Mouse (Mus musculus): Measurements from ENCODE around the gene Brd7.

DNA sequence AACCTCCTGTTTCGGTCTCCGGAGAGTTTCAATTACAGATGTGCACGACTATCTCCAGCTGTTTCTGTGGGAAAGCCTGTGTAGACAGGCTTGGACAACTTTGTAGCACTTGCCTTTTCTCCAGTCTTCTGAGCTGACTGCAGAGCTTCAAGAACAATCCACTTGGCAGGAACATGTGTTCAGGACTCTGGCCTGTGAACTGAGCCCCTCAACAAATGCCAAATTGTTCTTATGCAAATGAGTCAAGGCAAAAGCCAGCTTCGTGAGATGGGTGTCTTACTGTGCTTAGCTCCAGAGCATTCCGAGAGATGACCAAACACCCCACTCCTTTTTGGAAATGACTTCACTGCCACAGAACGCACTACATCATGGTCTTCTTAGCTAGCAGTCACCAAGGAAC lies 33.3 kb downstream of the Brd7 start:
- TF ChIP-seq CTCF (IDR thresholded peaks at IDR 0.05; ENCODE audit: low read depth) (no peak), EP300 (IDR thresholded peaks at IDR 0.05; ENCODE audit: low read depth) (no peak)

Data from liver, embryonic 14.5 days (tissue).